Mouse (Mus musculus): Measurements from ENCODE around the gene Abcb10. TPM values are rescaled to one million over a fixed set of nuclear protein-coding genes. Genes with fewer than 3 reads are reported as not detected.
A peak's percentile ranks its signal among the peaks of the same experiment; 100 is the strongest.
"Not testable (repeated sequence)": the region's sequence is repeated elsewhere in the genome, so short reads cannot be mapped to it uniquely, and the experiment has no call there.

Gene Abcb10
- total RNA-seq (2015; ENCODE audit: low replicate concordance) (465 and 471 TPM in 2 replicates), total RNA-seq (2017; ENCODE audit: low replicate concordance) (483 and 625 TPM in 2 replicates)

GRCm38 (mm10) chr8:123982826-123983400 lies at the start of gene Abcb10:
Abcb10 (minus strand) TSS chr8:123983122.
- ATAC-seq (replicated peaks; ENCODE audit: low FRiP score, poor library complexity, severe bottlenecking): peak; percentile 69

GRCm38 (mm10) chr8:124027831-124028230 lies 44.9 kb upstream of the Abcb10 start:
- no peak for ATAC-seq (replicated peaks; ENCODE audit: low FRiP score, poor library complexity, severe bottlenecking)

- not testable (repeated sequence) for ATAC-seq (replicated peaks; ENCODE audit: low FRiP score, poor library complexity, severe bottlenecking)
Measured at GRCm38 (mm10) chr8:124026265-124026664, 43.3 kb upstream of the Abcb10 start.

GRCm38 (mm10) chr8:124021237-124022227 lies 38.6 kb upstream of the Abcb10 start, which contains the start of the genes Taf5l and Urb2:
Taf5l (minus strand) TSS chr8:124021397.
Urb2 (plus strand) TSS chr8:124021508.
- peak; percentile 83 for ATAC-seq (replicated peaks; ENCODE audit: low FRiP score, poor library complexity, severe bottlenecking)

GRCm38 (mm10) chr8:124020439-124021236 lies 37.7 kb upstream of the Abcb10 start:
- peak; percentile 59 for ATAC-seq (replicated peaks; ENCODE audit: low FRiP score, poor library complexity, severe bottlenecking)

- peak; percentile 84 for ATAC-seq (replicated peaks; ENCODE audit: low FRiP score, poor library complexity, severe bottlenecking)
Measured at GRCm38 (mm10) chr8:124019782-124020181, 36.9 kb upstream of the Abcb10 start.

GRCm38 (mm10) chr8:124014751-124015150 lies 31.8 kb upstream of the Abcb10 start:
- ATAC-seq (replicated peaks; ENCODE audit: low FRiP score, poor library complexity, severe bottlenecking): no peak

GRCm38 (mm10) chr8:124014299-124014698 lies 31.4 kb upstream of the Abcb10 start:
- ATAC-seq (replicated peaks; ENCODE audit: low FRiP score, poor library complexity, severe bottlenecking): not testable (repeated sequence)

GRCm38 (mm10) chr8:124011989-124012586 lies 29.2 kb upstream of the Abcb10 start:
- no peak for ATAC-seq (replicated peaks; ENCODE audit: low FRiP score, poor library complexity, severe bottlenecking)

- no peak for ATAC-seq (replicated peaks; ENCODE audit: low FRiP score, poor library complexity, severe bottlenecking)
Measured at GRCm38 (mm10) chr8:124011580-124011979, 28.7 kb upstream of the Abcb10 start.

GRCm38 (mm10) chr8:124007829-124008228 lies 24.9 kb upstream of the Abcb10 start:
- no peak for ATAC-seq (replicated peaks; ENCODE audit: low FRiP score, poor library complexity, severe bottlenecking)

GRCm38 (mm10) chr8:124002546-124003108 lies 19.7 kb upstream of the Abcb10 start:
- ATAC-seq (replicated peaks; ENCODE audit: low FRiP score, poor library complexity, severe bottlenecking): no peak

- ATAC-seq (replicated peaks; ENCODE audit: low FRiP score, poor library complexity, severe bottlenecking): no peak
Measured at GRCm38 (mm10) chr8:123999568-123999967, 16.6 kb upstream of the Abcb10 start.

GRCm38 (mm10) chr8:123993997-123994396 lies 11.1 kb upstream of the Abcb10 start:
- ATAC-seq (replicated peaks; ENCODE audit: low FRiP score, poor library complexity, severe bottlenecking): no peak

GRCm38 (mm10) chr8:123993597-123993996 lies 10.7 kb upstream of the Abcb10 start:
- no peak for ATAC-seq (replicated peaks; ENCODE audit: low FRiP score, poor library complexity, severe bottlenecking)

GRCm38 (mm10) chr8:123992587-123992986 lies 9.7 kb upstream of the Abcb10 start:
- peak; percentile 50 for ATAC-seq (replicated peaks; ENCODE audit: low FRiP score, poor library complexity, severe bottlenecking)

- ATAC-seq (replicated peaks; ENCODE audit: low FRiP score, poor library complexity, severe bottlenecking): peak; percentile 45
Measured at GRCm38 (mm10) chr8:123990277-123991049, 7.5 kb upstream of the Abcb10 start.

- ATAC-seq (replicated peaks; ENCODE audit: low FRiP score, poor library complexity, severe bottlenecking): peak; percentile 44
Measured at GRCm38 (mm10) chr8:123989128-123989527, 6.2 kb upstream of the Abcb10 start.
